7 mouse cellular contexts compared by ENCODE assay signal in genomic region chr3:94472447-94473114, GRCm38 (mm10). TPM values are rescaled to one million over a fixed set of nuclear protein-coding genes. Genes with fewer than 3 reads are reported as not detected.
DNase-seq lines count a peak whose midpoint lies in the region; ATAC-seq and TF ChIP-seq lines count a peak whose summit lies in the region.

No protein-coding gene starts in this region.

- DNase-seq in ZHBTc4 (ENCODE audit: low read depth, low spot score) = peak; percentile 81
- peak; percentile 86 for DNase-seq in embryo, embryonic 10.5 days (ENCODE audit: low spot score)
- DNase-seq in kidney, postnatal 0 days (ENCODE audit: low spot score) = peak; percentile 62
- peak; percentile 30 for DNase-seq in lung, postnatal 25 days (ENCODE audit: low spot score)
- peak; percentile 38 for DNase-seq in testis, postnatal 14 days (ENCODE audit: low spot score)
- no peak for DNase-seq in left cerebral cortex, postnatal 36 days (ENCODE audit: low spot score in 2 of 2)

- no peaks in the 10 kb centered on the region for H3K27me3 ChIP-seq in heart, embryonic 11.5 days (ENCODE audit: control insufficient read depth, insufficient read depth, low read length)
- H3K27me3 ChIP-seq in kidney, postnatal 0 days (ENCODE audit: insufficient read depth, low read length) = no peaks in the 10 kb centered on the region

- peak overlapping the region; percentile 66 for H3K27ac ChIP-seq in heart, embryonic 11.5 days (ENCODE audit: low read depth, low read length)
- no peak overlapping the region for H3K27ac ChIP-seq in kidney, postnatal 0 days

- peak; percentile 67; the same call in 1 of the 2 replicates for ATAC-seq in heart, embryonic 11.5 days (replicated peaks; ENCODE audit: insufficient number of reproducible peaks, low FRiP score, low TSS enrichment)
- ATAC-seq in kidney, postnatal 0 days (replicated peaks; ENCODE audit: low FRiP score, low read depth) = peak; percentile 76; the same call in 1 of the 2 replicates

- H3K4me1 ChIP-seq in heart, embryonic 11.5 days (ENCODE audit: control insufficient read depth, insufficient read depth, low read length) = peaks cover 14% of the 10 kb centered on the region
- H3K4me1 ChIP-seq in kidney, postnatal 0 days (replicated peaks; ENCODE audit: insufficient read depth, low read length) = no peaks in the 10 kb centered on the region

- intact Hi-C loops in left cerebral cortex, postnatal 36 days (cut with DNase I) = no loop called here

- WGBS in heart, embryonic 11.5 days (ENCODE audit: insufficient replicate concordance) = 6% methylated on average over 28 of the region's 28 CpGs
- WGBS in kidney, postnatal 0 days = 9% methylated on average over 28 of the region's 28 CpGs

- no peaks in the 10 kb centered on the region for H3K36me3 ChIP-seq in heart, embryonic 11.5 days (ENCODE audit: control insufficient read depth, insufficient read depth, low read length)
- H3K36me3 ChIP-seq in kidney, postnatal 0 days (ENCODE audit: insufficient read depth, low read length) = no peaks in the 10 kb centered on the region

- no peak for TF ChIP-seq CTCF in kidney, postnatal 0 days (IDR thresholded peaks at IDR 0.05; ENCODE audit: low read depth)

- peak overlapping the region; percentile 39; the same call in 1 of the 2 replicates for H3K9ac ChIP-seq in heart, embryonic 11.5 days (ENCODE audit: low read depth, low read length)
- no peak overlapping the region for H3K9ac ChIP-seq in kidney, postnatal 0 days (ENCODE audit: low read depth, low read length)

- H3K4me2 ChIP-seq in heart, embryonic 11.5 days = peak overlapping the region; percentile 68
- peak overlapping the region; percentile 40 for H3K4me2 ChIP-seq in kidney, postnatal 0 days (ENCODE audit: low read length)

- no peaks in the 10 kb centered on the region for H3K9me3 ChIP-seq in heart, embryonic 11.5 days (replicated peaks; ENCODE audit: control insufficient read depth, low read length)
- no peaks in the 10 kb centered on the region for H3K9me3 ChIP-seq in kidney, postnatal 0 days (replicated peaks; ENCODE audit: low read length)

- peak overlapping the region; percentile 26 for H3K4me3 ChIP-seq in heart, embryonic 11.5 days (ENCODE audit: low read depth, low read length)
- H3K4me3 ChIP-seq in kidney, postnatal 0 days (replicated peaks; ENCODE audit: low read depth, low read length) = no peak overlapping the region

RNA-seq across cellular contexts. Expression of gene Celf3, which starts 5.5 kb away (rescaled TPM):
- 2.8 and 4.7 TPM in 2 replicates for polyA plus RNA-seq in heart, embryonic 11.5 days (2014; fragmentation: Nextera tagmentation; extraction: Ambion mirVana)
- 0.39 and 0.50 TPM in 2 replicates for polyA plus RNA-seq in kidney, postnatal 0 days (2015; fragmentation: Nextera tagmentation; extraction: Ambion mirVana)
- 100 to 1,000 TPM; 141 to 163 TPM for total RNA-seq in left cerebral cortex, postnatal 36 days (2021)

RNA-seq across cellular contexts. Expression of gene Riiad1, which starts 7.6 kb away (rescaled TPM):
- polyA plus RNA-seq in heart, embryonic 11.5 days (2014; fragmentation: Nextera tagmentation; extraction: Ambion mirVana) = 6.6 and 7.0 TPM in 2 replicates
- 2.0 TPM in 2 replicates for polyA plus RNA-seq in kidney, postnatal 0 days (2015; fragmentation: Nextera tagmentation; extraction: Ambion mirVana)
- total RNA-seq in left cerebral cortex, postnatal 36 days (2021) = 1 to 10 TPM; 4.5 to 5.7 TPM

RNA-seq across cellular contexts. Expression of gene Oaz3, which starts 28.9 kb away (rescaled TPM):
- polyA plus RNA-seq in heart, embryonic 11.5 days (2014; fragmentation: Nextera tagmentation; extraction: Ambion mirVana) = 0.29 TPM in 1 of 2 replicates, not detected in the other
- 0.13 and 0.24 TPM in 2 replicates for polyA plus RNA-seq in kidney, postnatal 0 days (2015; fragmentation: Nextera tagmentation; extraction: Ambion mirVana)
- not detected for total RNA-seq in left cerebral cortex, postnatal 36 days (2021)

RNA-seq across cellular contexts. Expression of gene Mrpl9, which starts 29.5 kb away (rescaled TPM):
- 60.8 and 65.5 TPM in 2 replicates for polyA plus RNA-seq in heart, embryonic 11.5 days (2014; fragmentation: Nextera tagmentation; extraction: Ambion mirVana)
- 52.7 and 57.1 TPM in 2 replicates for polyA plus RNA-seq in kidney, postnatal 0 days (2015; fragmentation: Nextera tagmentation; extraction: Ambion mirVana)
- 10 to 100 TPM; 34.1 to 42.3 TPM for total RNA-seq in left cerebral cortex, postnatal 36 days (2021)

RNA-seq across cellular contexts. Expression of gene Tdrkh, which starts 59.5 kb away (rescaled TPM):
- polyA plus RNA-seq in heart, embryonic 11.5 days (2014; fragmentation: Nextera tagmentation; extraction: Ambion mirVana) = 8.4 and 8.7 TPM in 2 replicates
- polyA plus RNA-seq in kidney, postnatal 0 days (2015; fragmentation: Nextera tagmentation; extraction: Ambion mirVana) = 11.1 and 12.8 TPM in 2 replicates
- 10 to 100 TPM; 35.2 to 36.7 TPM for total RNA-seq in left cerebral cortex, postnatal 36 days (2021)

Comparison
In these comparisons a context has a peak if more than half of its experiments do, and no peak if none do; other contexts are left out.
1. DNase-seq: peak in ZHBTc4 (single experiment), embryo, embryonic 10.5 days (single experiment), kidney, postnatal 0 days (single experiment), lung, postnatal 25 days (single experiment) and testis, postnatal 14 days (single experiment); none in left cerebral cortex, postnatal 36 days (0 of 2).